Mouse (Mus musculus) thymus, adult 2 months (tissue): Measurements from ENCODE around the gene Stxbp2.

Experiments
- CTCF ChIP-seq: fragments of 200-500 bp; IDR thresholded peaks from 2 replicates; pipeline ENCODE4 v1.5.1; 2012; ENCODE audit warnings: mild to moderate bottlenecking, control low read depth, low read length, moderate library complexity, borderline replicate concordance; ENCODE audit not compliant: control insufficient read depth, poor library complexity, insufficient read depth; ENCODE audit errors: extremely low read depth
- POLR2A ChIP-seq: fragments of 200-500 bp; IDR thresholded peaks from 2 replicates; pipeline ENCODE4 v1.6.1; 2012; ENCODE audit warnings: mild to moderate bottlenecking, low read length, control low read depth, moderate library complexity; ENCODE audit not compliant: control insufficient read depth, poor library complexity, insufficient read depth; ENCODE audit errors: extremely low read depth

DNA sequence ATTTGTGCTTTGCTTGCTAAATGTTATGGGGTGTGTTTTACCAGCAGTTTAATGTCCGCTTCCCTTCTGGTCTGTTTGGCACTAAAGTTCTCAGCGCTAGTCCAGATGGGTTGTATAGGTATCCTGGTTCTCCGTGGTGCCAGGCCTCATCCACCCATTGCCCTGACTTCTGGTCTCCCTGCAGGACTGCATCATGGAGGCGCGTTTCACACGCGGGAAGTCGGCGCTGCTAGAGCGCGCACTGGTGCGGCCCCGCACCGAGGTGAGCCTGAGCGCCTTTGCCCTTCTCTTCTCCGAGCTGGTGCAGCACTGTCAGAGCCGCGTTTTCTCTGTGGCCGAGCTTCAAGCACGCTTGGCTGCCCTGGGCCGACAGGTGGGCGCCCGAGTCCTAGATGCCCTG lies 48.1 kb downstream of the Stxbp2 start:
- TF ChIP-seq CTCF (no peak), POLR2A (no peak)
